Mouse (Mus musculus): ENCODE data around the gene Pigf. TPM values are rescaled to one million over a fixed set of nuclear protein-coding genes. Genes with fewer than 3 reads are reported as not detected.

Gene Pigf
- polyA plus RNA-seq, 1 experiment from 2014 or later, result 32.4 TPM

GRCm38 (mm10) chr17:86957239-86957638 lies 68.0 kb downstream of the Pigf start:
- no peak overlapping the region for H3K9ac ChIP-seq (replicated peaks; ENCODE audit: low read depth, low read length)
- peaks cover 6% of the 10 kb centered on the region for H3K4me1 ChIP-seq (replicated peaks; ENCODE audit: control insufficient read depth, insufficient read depth, low read length)
- WGBS, result 91% methylated on average over 5 of the region's 5 CpGs
- H3K36me3 ChIP-seq (ENCODE audit: control insufficient read depth, insufficient read depth), result no peaks in the 10 kb centered on the region
- H3K9me3 ChIP-seq (ENCODE audit: control insufficient read depth, low read length), result no peaks in the 10 kb centered on the region
- no peak overlapping the region for H3K4me3 ChIP-seq (replicated peaks; ENCODE audit: low read length)
- ATAC-seq, result no peak
- H3K27me3 ChIP-seq (replicated peaks; ENCODE audit: control insufficient read depth, insufficient read depth, low read length), result no peaks in the 10 kb centered on the region
- no peak overlapping the region for H3K27ac ChIP-seq (ENCODE audit: low read length)
- H3K4me2 ChIP-seq (ENCODE audit: low read length), result no peak overlapping the region

DNA sequence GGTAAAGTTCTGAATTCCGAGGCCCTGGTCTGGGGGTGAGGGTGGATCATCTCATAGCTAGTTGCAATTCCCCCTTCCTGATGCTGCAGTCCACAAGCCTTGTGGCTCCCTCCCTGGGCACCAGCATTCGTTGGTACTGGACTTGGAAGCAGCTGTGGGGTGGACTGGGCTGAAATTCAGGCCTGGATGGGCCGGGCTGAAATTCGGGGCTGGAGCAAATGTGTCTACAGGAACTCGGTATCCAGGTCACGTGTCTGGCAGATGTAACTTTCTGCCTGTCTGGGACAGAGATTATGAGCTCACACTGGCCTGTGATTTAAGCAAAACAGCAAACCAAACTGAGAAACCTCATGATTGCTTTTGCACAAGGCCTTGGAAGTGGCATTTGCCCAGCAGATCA lies 76.4 kb downstream of the Pigf start:
- Histone ChIP-seq H3K9me3 (ENCODE audit: control insufficient read depth, low read length) (0 out of 2 replicates have a peak, but pooled peaks cover 3% of the 10 kb centered on the region), H3K27ac (ENCODE audit: low read length) (no peak overlapping the region), H3K4me3 (replicated peaks; ENCODE audit: low read length) (no peak overlapping the region), H3K36me3 (ENCODE audit: control insufficient read depth, insufficient read depth) (no peaks in the 10 kb centered on the region), H3K4me2 (ENCODE audit: low read length) (no peak overlapping the region), H3K4me1 (replicated peaks; ENCODE audit: control insufficient read depth, insufficient read depth, low read length) (peaks cover 10% of the 10 kb centered on the region), H3K27me3 (replicated peaks; ENCODE audit: control insufficient read depth, insufficient read depth, low read length) (no peaks in the 10 kb centered on the region), H3K9ac (replicated peaks; ENCODE audit: low read depth, low read length) (no peak overlapping the region)
- WGBS, result 78% methylated on average over 6 of the region's 6 CpGs
- no peak for ATAC-seq

GRCm38 (mm10) chr17:86947840-86948796 lies 77.1 kb downstream of the Pigf start, which contains the start of gene Atp6v1e2:
Atp6v1e2 (minus strand) TSS chr17:86947897.
- peak; percentile 93 for ATAC-seq
- 0 out of 2 replicates have a peak, but pooled peaks cover 3% of the 10 kb centered on the region for H3K9me3 ChIP-seq (ENCODE audit: control insufficient read depth, low read length)
- peak within 1 kb of the TSS; percentile 4; the same call in 1 of the 2 replicates for H3K27ac ChIP-seq (ENCODE audit: low read length)
- H3K36me3 ChIP-seq (ENCODE audit: control insufficient read depth, insufficient read depth), result no peaks in the 10 kb centered on the region
- WGBS, result 46% methylated on average over 28 of the region's 28 CpGs
- H3K4me3 ChIP-seq (replicated peaks; ENCODE audit: low read length), result no peak within 1 kb of the TSS
- no peak within 1 kb of the TSS for H3K9ac ChIP-seq (replicated peaks; ENCODE audit: low read depth, low read length)
- peaks cover 10% of the 10 kb centered on the region for H3K4me1 ChIP-seq (replicated peaks; ENCODE audit: control insufficient read depth, insufficient read depth, low read length)
- H3K27me3 ChIP-seq (replicated peaks; ENCODE audit: control insufficient read depth, insufficient read depth, low read length), result no peaks in the 10 kb centered on the region
- H3K4me2 ChIP-seq (ENCODE audit: low read length), result no peak within 1 kb of the TSS

Other genes with a start within 250 kb of the Pigf start
- not detected in 2 replicates for gene Tmem247, start 108.1 kb downstream of the Pigf start, polyA plus RNA-seq (2015; fragmentation: Nextera tagmentation; extraction: Ambion mirVana)
- gene Atp6v1e2, start 77.5 kb downstream of the Pigf start, polyA plus RNA-seq (2015; fragmentation: Nextera tagmentation; extraction: Ambion mirVana), result not detected in 2 replicates
- gene Rhoq, start 62.3 kb downstream of the Pigf start, polyA plus RNA-seq (2015; fragmentation: Nextera tagmentation; extraction: Ambion mirVana), result 5.2 and 5.4 TPM in 2 replicates
- 239 and 248 TPM in 2 replicates for gene Cript, start 144 bp upstream of the Pigf start, polyA plus RNA-seq (2015; fragmentation: Nextera tagmentation; extraction: Ambion mirVana)
- gene Socs5, start 82.3 kb upstream of the Pigf start, polyA plus RNA-seq (2015; fragmentation: Nextera tagmentation; extraction: Ambion mirVana), result 11.7 and 12.6 TPM in 2 replicates
- gene Mcfd2, start 240.5 kb upstream of the Pigf start, polyA plus RNA-seq (2015; fragmentation: Nextera tagmentation; extraction: Ambion mirVana), result 54.1 and 57.0 TPM in 2 replicates